22 mouse cellular contexts compared by ENCODE assay signal in the genomic region with DNA sequence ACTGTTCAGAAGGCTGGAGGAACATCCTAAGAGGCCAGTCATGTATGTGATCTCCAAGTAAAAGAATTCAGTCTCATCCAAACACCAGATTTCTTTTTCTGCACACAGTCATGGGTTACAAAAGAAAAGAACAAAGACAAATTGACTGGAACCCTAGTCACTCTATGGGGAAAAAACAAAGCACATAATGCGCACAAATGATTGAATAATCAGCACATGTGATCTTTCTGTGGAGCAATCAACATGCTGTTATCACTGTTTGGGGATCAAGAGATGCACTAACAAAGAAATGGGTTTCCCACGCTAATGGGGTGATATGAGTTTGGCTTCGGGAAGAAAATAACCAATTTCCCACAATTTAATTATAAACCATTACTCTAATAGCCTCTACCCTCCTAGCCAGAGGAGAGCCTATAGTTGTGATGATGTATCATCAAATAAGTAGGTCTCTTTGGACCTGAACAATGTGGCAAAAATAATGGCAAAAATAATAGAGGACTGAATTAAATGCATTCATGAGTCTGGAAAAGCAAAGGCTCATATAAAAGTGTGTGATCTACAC.
DNase-seq lines count a peak whose midpoint lies in the region; ATAC-seq lines count a peak whose summit lies in the region.
"Had no signal": no experiment of that assay in that cellular context is flagged by ENCODE, and none has a peak within 500 bp of the region (broad histone marks: within the 10 kb centered on the region; RNA-seq: fewer than 3 reads in every experiment).

No protein-coding gene starts in this region.

- H3K9me3 ChIP-seq in hindbrain, embryonic 14.5 days (ENCODE audit: control insufficient read depth, low read length), result 0 out of 2 replicates have a peak, but pooled peaks cover 4% of the 10 kb centered on the region
- H3K9me3 ChIP-seq in hindbrain, embryonic 11.5 days (ENCODE audit: control insufficient read depth, low read length), result no peaks in the 10 kb centered on the region
- no peaks in the 10 kb centered on the region for H3K9me3 ChIP-seq in neural tube, embryonic 13.5 days
- H3K9me3 ChIP-seq in neural tube, embryonic 15.5 days (replicated peaks), result no peaks in the 10 kb centered on the region
- no peaks in the 10 kb centered on the region for H3K9me3 ChIP-seq in limb, embryonic 10.5 days (replicated peaks)
- H3K9me3 ChIP-seq: embryonic facial prominence, embryonic 13.5 days; embryonic facial prominence, embryonic 15.5 days had no signal

- DNase-seq in hindbrain, embryonic 14.5 days (ENCODE audit: low spot score), result no peak
- no peak for DNase-seq in hindbrain, embryonic 11.5 days (ENCODE audit: low spot score)
- no peak for DNase-seq in neural tube, embryonic 10.5 days (ENCODE audit: extremely low spot score, low spot score)
- no peak for DNase-seq in limb, embryonic 10.5 days (ENCODE audit: low spot score)
- DNase-seq: adrenal gland, adult 2 months; adrenal gland, postnatal 10 days; adrenal gland, postnatal 25 days; cerebellum, adult 11 months; cerebellum, adult 18-20 months; cerebellum, adult 8-10 months; cerebellum, adult 9-11 months; cerebellum, postnatal 14 days; cerebellum, postnatal 36 days; embryo, embryonic 11 days had no signal

- H3K36me3 ChIP-seq in hindbrain, embryonic 14.5 days (replicated peaks; ENCODE audit: control insufficient read depth, insufficient read depth), result no peaks in the 10 kb centered on the region
- no peaks in the 10 kb centered on the region for H3K36me3 ChIP-seq in hindbrain, embryonic 11.5 days (ENCODE audit: control insufficient read depth, insufficient read depth, low read length)
- H3K36me3 ChIP-seq in neural tube, embryonic 13.5 days, result no peaks in the 10 kb centered on the region
- H3K36me3 ChIP-seq in neural tube, embryonic 15.5 days, result no peaks in the 10 kb centered on the region
- H3K36me3 ChIP-seq in limb, embryonic 10.5 days, result no peaks in the 10 kb centered on the region
- H3K36me3 ChIP-seq: embryonic facial prominence, embryonic 13.5 days; embryonic facial prominence, embryonic 15.5 days; forebrain, embryonic 10.5 days; forebrain, embryonic 12.5 days had no signal

- H3K4me3 ChIP-seq in hindbrain, embryonic 14.5 days (replicated peaks; ENCODE audit: low read length), result no peak overlapping the region
- H3K4me3 ChIP-seq in hindbrain, embryonic 11.5 days (ENCODE audit: low read depth, low read length), result no peak overlapping the region
- H3K4me3 ChIP-seq in neural tube, embryonic 13.5 days, result no peak overlapping the region
- H3K4me3 ChIP-seq in neural tube, embryonic 15.5 days (replicated peaks), result no peak overlapping the region
- H3K4me3 ChIP-seq in limb, embryonic 10.5 days, result no peak overlapping the region
- H3K4me3 ChIP-seq: embryonic facial prominence, embryonic 13.5 days; embryonic facial prominence, embryonic 15.5 days; erythroblast, embryonic 14.5 days; forebrain, embryonic 10.5 days; forebrain, embryonic 12.5 days had no signal

- 75% methylated on average over 3 of the region's 3 CpGs for WGBS in hindbrain, embryonic 14.5 days
- WGBS in hindbrain, embryonic 11.5 days, result 88% methylated on average over 3 of the region's 3 CpGs
- 76% methylated on average over 3 of the region's 3 CpGs for WGBS in neural tube, embryonic 13.5 days
- 55% methylated on average over 3 of the region's 3 CpGs for WGBS in neural tube, embryonic 15.5 days
- 93% methylated on average over 3 of the region's 3 CpGs for WGBS in limb, embryonic 10.5 days

- no peak overlapping the region for H3K9ac ChIP-seq in hindbrain, embryonic 14.5 days
- H3K9ac ChIP-seq in hindbrain, embryonic 11.5 days (ENCODE audit: low read depth, low read length), result no peak overlapping the region
- H3K9ac ChIP-seq in neural tube, embryonic 13.5 days, result no peak overlapping the region
- H3K9ac ChIP-seq in neural tube, embryonic 15.5 days (replicated peaks), result no peak overlapping the region
- H3K9ac ChIP-seq: embryonic facial prominence, embryonic 13.5 days; embryonic facial prominence, embryonic 15.5 days; forebrain, embryonic 12.5 days had no signal

- H3K4me1 ChIP-seq in hindbrain, embryonic 14.5 days (replicated peaks; ENCODE audit: control insufficient read depth, insufficient read depth, low read length), result no peaks in the 10 kb centered on the region
- no peaks in the 10 kb centered on the region for H3K4me1 ChIP-seq in hindbrain, embryonic 11.5 days (replicated peaks; ENCODE audit: control insufficient read depth, insufficient read depth, low read length)
- no peaks in the 10 kb centered on the region for H3K4me1 ChIP-seq in neural tube, embryonic 13.5 days (replicated peaks)
- no peaks in the 10 kb centered on the region for H3K4me1 ChIP-seq in neural tube, embryonic 15.5 days
- 0 out of 2 replicates have a peak, but pooled peaks cover 8% of the 10 kb centered on the region for H3K4me1 ChIP-seq in limb, embryonic 10.5 days
- H3K4me1 ChIP-seq: embryonic facial prominence, embryonic 13.5 days; embryonic facial prominence, embryonic 15.5 days; forebrain, embryonic 10.5 days; forebrain, embryonic 12.5 days had no signal

- peak; percentile 66 for ATAC-seq in hindbrain, embryonic 14.5 days (ENCODE audit: low FRiP score)
- no peak for ATAC-seq in hindbrain, embryonic 11.5 days (ENCODE audit: low FRiP score)
- peak; percentile 69 for ATAC-seq in neural tube, embryonic 13.5 days (ENCODE audit: low read depth)
- ATAC-seq in neural tube, embryonic 15.5 days (ENCODE audit: low FRiP score), result peak; percentile 41; the same call in 1 of the 2 replicates
- ATAC-seq: forebrain, embryonic 14.5 days had no signal

- no peaks in the 10 kb centered on the region for H3K27me3 ChIP-seq in hindbrain, embryonic 14.5 days (ENCODE audit: control insufficient read depth, insufficient read depth, low read length)
- H3K27me3 ChIP-seq in hindbrain, embryonic 11.5 days (ENCODE audit: control insufficient read depth, insufficient read depth, low read length), result no peaks in the 10 kb centered on the region
- H3K27me3 ChIP-seq in neural tube, embryonic 13.5 days, result no peaks in the 10 kb centered on the region
- no peaks in the 10 kb centered on the region for H3K27me3 ChIP-seq in neural tube, embryonic 15.5 days (replicated peaks)
- H3K27me3 ChIP-seq in limb, embryonic 10.5 days (ENCODE audit: low read depth, poor library complexity, severe bottlenecking), result no peaks in the 10 kb centered on the region
- H3K27me3 ChIP-seq: embryonic facial prominence, embryonic 13.5 days; embryonic facial prominence, embryonic 15.5 days; forebrain, embryonic 12.5 days had no signal

- H3K4me2 ChIP-seq in hindbrain, embryonic 14.5 days (replicated peaks), result no peak overlapping the region
- no peak overlapping the region for H3K4me2 ChIP-seq in hindbrain, embryonic 11.5 days (replicated peaks; ENCODE audit: low read depth, low read length)
- H3K4me2 ChIP-seq in neural tube, embryonic 13.5 days, result no peak overlapping the region
- no peak overlapping the region for H3K4me2 ChIP-seq in neural tube, embryonic 15.5 days
- H3K4me2 ChIP-seq: embryonic facial prominence, embryonic 13.5 days; embryonic facial prominence, embryonic 15.5 days; forebrain, embryonic 12.5 days had no signal

- no peak overlapping the region for H3K27ac ChIP-seq in hindbrain, embryonic 14.5 days
- no peak overlapping the region for H3K27ac ChIP-seq in hindbrain, embryonic 11.5 days (ENCODE audit: low read depth, low read length)
- H3K27ac ChIP-seq in neural tube, embryonic 13.5 days (replicated peaks), result no peak overlapping the region
- H3K27ac ChIP-seq in neural tube, embryonic 15.5 days (replicated peaks), result no peak overlapping the region
- H3K27ac ChIP-seq in limb, embryonic 10.5 days, result no peak overlapping the region
- H3K27ac ChIP-seq: embryonic facial prominence, embryonic 13.5 days; embryonic facial prominence, embryonic 15.5 days; forebrain, embryonic 10.5 days; forebrain, embryonic 12.5 days had no signal
